Mouse (Mus musculus): ENCODE results near the gene Lgals12. TPM values are rescaled to one million over a fixed set of nuclear protein-coding genes. Genes with fewer than 3 reads are reported as not detected.
A peak's percentile ranks its signal among the peaks of the same experiment; 100 is the strongest.

Lgals12 gene
- total and polyA plus RNA-seq, 3 experiments: not detected

DNA sequence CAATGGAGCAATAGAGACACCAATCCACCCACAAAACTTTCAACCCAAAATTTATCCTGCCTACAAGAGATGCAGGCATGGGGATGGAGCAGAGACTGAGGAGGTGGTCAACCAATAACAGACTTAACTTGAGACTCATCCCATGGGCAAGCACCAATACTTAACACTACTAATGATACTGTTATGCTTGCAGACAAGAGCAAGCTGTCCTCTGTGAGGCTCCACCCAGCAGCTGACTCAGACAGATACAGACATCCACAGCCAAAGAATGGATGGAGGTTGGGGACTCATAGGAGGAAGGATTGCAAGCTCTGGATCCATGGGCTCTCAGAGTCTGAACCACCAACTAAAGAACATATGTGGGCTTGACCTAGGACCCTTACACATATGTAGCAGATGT is 53.6 kb downstream of the Lgals12 start:
- Histone ChIP-seq H3K27ac (ENCODE audit: control insufficient read depth, low read depth, low read length) (no peak overlapping the region), H3K9me3 (replicated peaks; ENCODE audit: insufficient read depth, low read length) (no peaks in the 10 kb centered on the region), H3K4me3 (ENCODE audit: control insufficient read depth in 1 of 2, insufficient read depth in 1 of 2, low read depth in 2 of 2, low read length in 2 of 2) (no peak overlapping the region), H3K27me3 (ENCODE audit: control insufficient read depth in 1 of 2, insufficient read depth in 2 of 2, low read length in 2 of 2) (no peaks in the 10 kb centered on the region), H3K36me3 (ENCODE audit: control insufficient read depth in 1 of 2, insufficient read depth in 2 of 2, low read length in 2 of 2) (peaks cover 0 to 22% of the 10 kb centered on the region in 2 experiments; a peak in 2 of 4 replicates), H3K4me1 (ENCODE audit: control insufficient read depth in 1 of 2, insufficient read depth in 2 of 2, low read length in 2 of 2) (peaks cover 21 to 25% of the 10 kb centered on the region in 2 experiments), H3K79me2 (ENCODE audit: control insufficient read depth, insufficient read depth, low read length, poor library complexity) (peaks cover 3% of the 10 kb centered on the region; the same call in 1 of the 2 replicates), H3K9ac (ENCODE audit: control insufficient read depth, low read depth, low read length, poor library complexity, severe bottlenecking) (no peak overlapping the region)
- TF ChIP-seq RCOR1 (IDR thresholded peaks at IDR 0.05; ENCODE audit: low read depth, low read length): no peak
- TF ChIP-seq CHD2 (IDR thresholded peaks at IDR 0.05; ENCODE audit: low read length): no peak
- TF ChIP-seq GABPA (IDR thresholded peaks at IDR 0.05; ENCODE audit: low read depth, low read length): no peak
- TF ChIP-seq KAT2A (conservative IDR thresholded peaks at IDR 0.05; ENCODE audit: low read depth, low read length): no peak
- TF ChIP-seq MAFK (IDR thresholded peaks at IDR 0.05; ENCODE audit: borderline replicate concordance, low read depth, low read length): no peak
- TF ChIP-seq POLR2AphosphoS2 (IDR thresholded peaks at IDR 0.05; ENCODE audit: low read length): no peak
- no peak for TF ChIP-seq MXI1 (IDR thresholded peaks at IDR 0.05; ENCODE audit: low read depth, low read length)
- no peak for TF ChIP-seq E2F4 (IDR thresholded peaks at IDR 0.05; ENCODE audit: borderline replicate concordance, low read depth, low read length)
- TF ChIP-seq NELFE (IDR thresholded peaks at IDR 0.05; ENCODE audit: low read depth, low read length): no peak
- no peak for TF ChIP-seq UBTF (IDR thresholded peaks at IDR 0.05; ENCODE audit: borderline replicate concordance, insufficient read depth, low read depth, low read length)
- peak; percentile 27 for DNase-seq (ENCODE audit: low read depth, low spot score)

DNA sequence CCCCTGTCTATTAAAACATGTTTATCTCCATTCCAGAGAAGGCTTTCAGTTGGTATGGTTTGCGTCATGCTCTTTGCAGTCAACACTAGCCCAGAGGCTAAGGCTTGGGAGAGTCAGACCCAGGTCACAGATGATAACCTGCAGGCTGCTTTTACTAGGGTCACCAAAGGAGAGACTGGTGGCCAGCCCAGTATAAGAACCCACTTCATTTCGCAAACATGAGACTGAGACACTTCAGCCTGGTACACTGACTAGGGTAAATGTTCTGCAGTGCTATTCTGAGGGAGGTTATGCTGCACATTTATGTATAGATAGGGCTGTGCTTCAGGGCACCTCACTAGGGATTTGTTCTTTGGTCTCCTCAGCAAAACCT is 54.7 kb downstream of the Lgals12 start:
- peak overlapping the region; percentile 58 for H3K27ac ChIP-seq (ENCODE audit: control insufficient read depth, low read depth, low read length)
- TF ChIP-seq SIN3A (IDR thresholded peaks at IDR 0.05; ENCODE audit: low read length) (0 out of 2 replicates have a peak, but pooled peaks have one; percentile 0), MXI1 (IDR thresholded peaks at IDR 0.05; ENCODE audit: low read depth, low read length) (0 out of 2 replicates have a peak, but pooled peaks have one; percentile 7), E2F4 (IDR thresholded peaks at IDR 0.05; ENCODE audit: borderline replicate concordance, low read depth, low read length) (no peak), KAT2A (conservative IDR thresholded peaks at IDR 0.05; ENCODE audit: low read depth, low read length) (0 out of 2 replicates have a peak, but pooled peaks have one; percentile 3), ETS1 (IDR thresholded peaks at IDR 0.05; ENCODE audit: low read depth, low read length) (no peak)

More for the DNA sequence above, 54.7 kb downstream of the Lgals12 start:
- H3K79me2 ChIP-seq (ENCODE audit: control insufficient read depth, insufficient read depth, low read length, poor library complexity): no peaks in the 10 kb centered on the region
- H3K27me3 ChIP-seq (ENCODE audit: control insufficient read depth in 1 of 2, insufficient read depth in 2 of 2, low read length in 2 of 2): no peaks in the 10 kb centered on the region
- H3K36me3 ChIP-seq (ENCODE audit: control insufficient read depth in 1 of 2, insufficient read depth in 2 of 2, low read length in 2 of 2): peaks cover 0 to 22% of the 10 kb centered on the region in 2 experiments; a peak in 2 of 4 replicates
- peak overlapping the region; percentile 10; the same call in 1 of the 2 replicates for H3K9ac ChIP-seq (ENCODE audit: control insufficient read depth, low read depth, low read length, poor library complexity, severe bottlenecking)
- peaks cover 21 to 25% of the 10 kb centered on the region in 2 experiments for H3K4me1 ChIP-seq (ENCODE audit: control insufficient read depth in 1 of 2, insufficient read depth in 2 of 2, low read length in 2 of 2)
- H3K4me3 ChIP-seq (ENCODE audit: control insufficient read depth in 1 of 2, insufficient read depth in 1 of 2, low read depth in 2 of 2, low read length in 2 of 2): peak overlapping the region in 1 of 2 experiments; percentile 47; a peak in 1 of 4 replicates
- no peak for DNase-seq (ENCODE audit: low read depth, low spot score)
- H3K9me3 ChIP-seq (replicated peaks; ENCODE audit: insufficient read depth, low read length): no peaks in the 10 kb centered on the region

Data from MEL (cell line).